Mouse (Mus musculus) spleen, postnatal 14 days (tissue): ENCODE data around the gene Olfr995.

Source experiments
- DNase-seq, 2 experiments: peaks; one replicate each; pipeline ENCODE4 v3.0.0; 2021 to 2022; ENCODE audit warnings: low spot score in 2 of 2

The Olfr995 gene

GRCm38 (mm10) chr2:85443539-85443938, at the start of gene Olfr995:
Olfr995 (minus strand) TSS chr2:85443639.
- no peak for DNase-seq

- no peak for DNase-seq
Observed at GRCm38 (mm10) chr2:85490396-85490795, 47.0 kb upstream of the Olfr995 start.

GRCm38 (mm10) chr2:85466801-85467325, 23.4 kb upstream of the Olfr995 start:
- no peak for DNase-seq

- no peak for DNase-seq
Observed at GRCm38 (mm10) chr2:85442546-85442945, 893 bp downstream of the Olfr995 start.

- DNase-seq: no peak
Observed at GRCm38 (mm10) chr2:85436351-85436750, 7.1 kb downstream of the Olfr995 start, which contains the start of gene Olfr994. Olfr994 (minus strand) TSS chr2:85436451.

GRCm38 (mm10) chr2:85425893-85426292, 17.5 kb downstream of the Olfr995 start:
- DNase-seq: no peak

- DNase-seq: no peak
Observed at GRCm38 (mm10) chr2:85414777-85415176, 28.7 kb downstream of the Olfr995 start, which contains the start of gene Olfr993. Olfr993 (minus strand) TSS chr2:85414877.

- no peak for DNase-seq
Observed at GRCm38 (mm10) chr2:85409369-85409768, 34.1 kb downstream of the Olfr995 start, which contains the start of gene Olfr992. Olfr992 (minus strand) TSS chr2:85409469.
